Mouse (Mus musculus) small intestine, adult 2 months (tissue): ENCODE data around the gene Acadm.

Experiments used
- CTCF ChIP-seq: fragments of 200-500 bp; IDR thresholded peaks from 2 replicates; pipeline ENCODE4 v1.5.1; 2012; ENCODE audit warnings: low read depth, mild to moderate bottlenecking, control low read depth, inconsistent platforms, low read length, moderate library complexity, mixed read lengths; ENCODE audit not compliant: insufficient replicate concordance, insufficient read length; ENCODE audit errors: extremely low read depth
- POLR2A ChIP-seq: fragments of 200-500 bp; IDR thresholded peaks from 2 replicates; pipeline ENCODE4 v1.6.1; 2012; ENCODE audit warnings: low read depth, mild to moderate bottlenecking, control low read depth, inconsistent platforms, low read length, moderate library complexity

GRCm38 (mm10) chr3:153901904-153902303 is 42.5 kb downstream of the Acadm start:
- no peak for TF ChIP-seq POLR2A
- no peak for TF ChIP-seq CTCF
